Mouse (Mus musculus): ENCODE data around the gene Ttll12.
A peak's percentile ranks its signal among the peaks of the same experiment; 100 is the strongest.

The Ttll12 gene

DNA sequence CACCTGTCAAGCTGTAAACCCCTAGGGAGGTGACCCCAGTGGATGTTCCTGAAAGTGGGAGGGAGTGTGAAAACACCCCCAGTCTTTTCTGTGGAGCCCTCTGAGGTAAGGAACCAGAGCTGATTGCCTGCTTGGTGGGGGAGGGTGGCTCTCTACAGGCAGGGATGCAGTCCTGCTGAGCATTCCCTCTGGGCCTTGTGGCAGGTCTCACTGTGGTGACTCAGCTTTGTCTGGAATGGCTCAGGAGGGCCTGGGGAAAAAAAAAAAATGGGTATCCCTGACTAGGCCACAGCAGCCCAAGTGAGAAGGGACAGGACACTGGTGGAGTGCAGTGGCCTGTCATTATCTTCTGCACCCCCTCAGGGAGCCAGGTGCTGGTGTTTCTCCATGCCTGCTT is 1.8 kb downstream of the Ttll12 start:
- no peak for DNase-seq

- no peak for DNase-seq
Measured at GRCm38 (mm10) chr15:83592260-83593188, 2.4 kb downstream of the Ttll12 start.

GRCm38 (mm10) chr15:83591758-83592157 is 3.2 kb downstream of the Ttll12 start:
- DNase-seq: no peak

- no peak for DNase-seq
Measured at GRCm38 (mm10) chr15:83590841-83591240, 4.1 kb downstream of the Ttll12 start.

- no peak for DNase-seq
Measured at GRCm38 (mm10) chr15:83584741-83585220, 10.2 kb downstream of the Ttll12 start.

DNA sequence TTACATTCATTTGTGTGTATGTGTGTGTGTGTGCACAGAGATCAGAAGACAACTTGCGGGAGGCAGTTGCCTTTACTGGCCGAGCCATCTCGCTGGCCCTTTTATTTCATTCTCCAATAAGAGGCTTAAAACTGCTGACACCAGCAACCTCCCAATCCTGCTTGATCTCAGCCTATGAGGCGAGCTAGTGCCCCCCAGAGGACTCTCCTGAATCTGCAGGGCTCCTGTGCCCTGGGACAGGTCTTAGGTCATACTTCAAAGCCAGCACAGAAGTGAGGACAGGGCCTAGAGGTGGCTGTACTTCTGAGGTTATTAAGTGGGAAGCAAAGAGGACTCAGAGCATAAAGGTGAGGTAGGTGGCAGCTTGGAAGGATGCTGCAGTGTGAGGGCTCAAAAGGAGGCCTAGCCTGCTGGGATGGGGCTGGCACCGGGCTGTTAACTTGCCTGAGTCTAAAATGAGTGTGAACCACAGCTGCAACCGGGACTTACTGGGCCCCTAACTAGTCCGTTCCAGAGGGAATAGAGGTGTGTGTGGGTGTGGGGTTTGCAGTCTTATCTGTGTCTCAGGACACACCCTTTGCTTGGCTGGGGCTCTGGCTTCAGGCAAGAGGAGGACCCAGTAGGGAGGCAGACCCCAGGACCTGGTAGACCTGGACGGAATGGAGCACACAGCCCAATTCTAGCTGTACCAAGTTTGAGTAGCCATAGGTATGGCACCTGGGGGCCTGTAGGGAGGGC is 11.4 kb downstream of the Ttll12 start:
- peak; percentile 74 for DNase-seq

- DNase-seq: no peak
Measured at GRCm38 (mm10) chr15:83582931-83583330, 12.0 kb downstream of the Ttll12 start.

DNA sequence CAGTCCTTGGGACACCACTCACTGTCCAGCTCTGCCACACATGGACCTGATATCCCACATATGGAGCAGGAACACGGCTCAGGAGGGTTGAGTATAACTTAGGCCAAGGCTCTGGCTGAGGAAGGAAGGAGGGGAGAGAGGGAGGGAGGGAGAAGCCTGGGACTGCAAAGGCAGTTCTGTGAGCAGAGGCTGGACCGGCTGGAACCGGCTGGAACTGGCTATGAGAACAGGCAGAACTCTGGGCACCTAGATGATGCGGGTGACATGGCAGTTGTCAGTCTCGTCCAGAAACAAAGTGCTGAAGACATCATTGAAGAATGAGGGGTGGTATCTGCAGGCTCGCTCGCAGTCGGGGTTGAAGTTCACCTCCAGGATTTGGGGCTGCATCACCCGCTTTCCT is 18.3 kb downstream of the Ttll12 start:
- no peak for DNase-seq

DNA sequence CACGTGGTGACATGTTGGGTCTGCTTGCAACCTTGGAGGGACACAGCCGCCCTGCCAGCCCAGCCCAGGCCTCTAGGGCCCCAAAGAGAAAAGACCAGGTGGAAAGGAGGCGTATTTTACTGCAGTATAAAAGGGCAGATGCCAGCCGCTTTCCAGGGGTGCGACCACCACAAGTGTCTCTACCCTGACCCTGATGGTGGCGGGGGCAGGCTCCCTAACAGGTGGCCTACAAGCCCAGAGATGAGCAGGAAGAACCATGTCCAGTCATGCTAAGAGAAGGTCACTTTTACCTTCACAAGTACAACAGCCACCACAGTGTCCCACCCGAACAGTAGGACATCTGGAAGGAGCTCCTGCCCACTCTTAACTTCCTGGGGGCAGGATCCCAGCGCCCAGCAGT is 19.4 kb downstream of the Ttll12 start:
- no peak for DNase-seq

DNA sequence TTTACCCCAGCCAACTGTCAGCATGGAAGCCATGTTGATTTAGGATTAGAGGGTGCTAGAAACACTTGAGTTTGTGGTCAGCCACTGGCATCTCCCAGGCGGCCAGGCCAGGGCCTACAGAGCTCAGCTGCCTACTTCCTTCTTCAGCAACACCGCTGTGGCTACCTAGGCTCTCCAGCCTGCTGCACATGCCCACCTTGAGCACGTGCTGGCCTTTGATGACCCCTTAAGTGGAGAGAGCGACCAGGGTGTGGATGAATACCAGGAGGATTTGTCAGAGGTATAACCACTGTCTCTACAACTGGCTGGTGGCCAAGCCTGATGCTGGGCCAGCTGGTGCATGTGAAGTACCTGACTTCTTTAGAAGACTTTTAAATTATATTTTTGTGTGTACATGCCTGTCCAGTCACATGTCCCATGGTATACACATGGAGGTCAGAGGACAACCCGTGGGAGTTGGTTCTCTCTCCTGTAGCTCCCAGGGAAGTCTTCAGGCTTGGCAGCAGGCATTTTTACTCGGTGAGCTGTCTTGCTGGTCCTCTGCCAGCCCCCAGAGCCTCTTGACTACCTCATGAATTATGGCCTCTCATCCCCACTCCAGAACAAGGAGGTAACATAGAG is 20.1 kb downstream of the Ttll12 start:
- peak; percentile 71 for DNase-seq

- no peak for DNase-seq
Measured at GRCm38 (mm10) chr15:83573606-83574005, 21.4 kb downstream of the Ttll12 start.

DNA sequence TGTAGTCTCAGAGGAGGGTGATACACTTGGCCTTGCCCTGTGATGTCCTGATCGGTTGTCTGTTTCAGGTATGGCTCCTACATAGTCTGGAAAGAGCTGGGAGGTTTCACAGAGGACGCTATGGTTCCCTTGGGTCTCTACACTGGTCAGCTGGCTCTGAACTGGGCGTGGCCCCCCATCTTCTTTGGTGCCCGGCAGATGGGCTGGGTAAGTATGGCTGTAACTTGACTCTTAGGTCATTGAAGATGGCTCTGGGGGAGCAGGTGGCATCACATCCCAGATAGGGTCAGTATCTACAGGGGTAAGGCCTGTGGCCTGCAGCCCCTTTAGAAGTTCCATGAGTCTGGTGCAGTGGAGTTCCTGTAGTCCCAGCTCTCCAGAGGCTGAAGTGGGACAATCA is 22.8 kb downstream of the Ttll12 start:
- no peak for DNase-seq

DNA sequence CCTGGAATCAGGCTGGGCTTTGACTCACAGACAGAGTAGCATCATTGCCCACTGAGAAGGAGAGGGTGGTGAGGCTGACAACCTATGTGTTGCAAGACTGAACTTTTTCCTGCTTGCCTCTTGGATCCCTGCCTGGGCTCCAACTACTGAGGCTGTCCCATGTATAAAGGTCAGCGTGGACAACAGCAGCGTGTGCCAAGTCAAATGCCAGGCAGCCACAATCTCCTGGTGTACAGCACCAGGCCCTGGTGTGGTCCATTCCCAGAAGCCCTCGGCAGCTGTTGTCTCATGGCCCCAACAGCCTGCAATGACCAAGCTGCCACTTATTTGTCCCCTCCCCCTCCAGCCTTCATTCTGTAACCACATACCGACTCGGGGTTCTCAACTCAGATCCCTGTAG is 23.3 kb downstream of the Ttll12 start:
- no peak for DNase-seq

- DNase-seq: no peak
Measured at GRCm38 (mm10) chr15:83570641-83571040, 24.3 kb downstream of the Ttll12 start.

DNA sequence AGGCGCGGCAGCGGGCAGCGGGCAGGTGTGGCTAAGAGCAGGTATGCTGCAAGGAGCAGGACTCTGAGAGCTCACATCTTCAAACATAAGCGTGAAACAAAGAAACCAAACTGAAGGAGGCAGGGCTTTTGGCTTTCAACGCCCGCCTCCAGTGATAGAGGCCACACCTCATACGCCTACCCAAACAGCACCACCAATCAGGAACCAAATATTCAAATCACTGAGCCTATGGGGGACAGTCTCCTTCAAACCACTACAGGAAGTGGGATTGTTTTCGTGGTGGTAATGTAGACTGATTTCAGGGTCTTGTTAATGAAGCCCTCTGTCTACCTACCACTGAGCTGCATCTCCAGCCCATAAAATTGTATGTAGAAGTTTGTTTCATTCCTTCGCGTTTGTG is 25.3 kb downstream of the Ttll12 start:
- DNase-seq: no peak

GRCm38 (mm10) chr15:83568544-83568943 is 26.4 kb downstream of the Ttll12 start:
- no peak for DNase-seq

GRCm38 (mm10) chr15:83567728-83568127 is 27.2 kb downstream of the Ttll12 start:
- no peak for DNase-seq

DNA sequence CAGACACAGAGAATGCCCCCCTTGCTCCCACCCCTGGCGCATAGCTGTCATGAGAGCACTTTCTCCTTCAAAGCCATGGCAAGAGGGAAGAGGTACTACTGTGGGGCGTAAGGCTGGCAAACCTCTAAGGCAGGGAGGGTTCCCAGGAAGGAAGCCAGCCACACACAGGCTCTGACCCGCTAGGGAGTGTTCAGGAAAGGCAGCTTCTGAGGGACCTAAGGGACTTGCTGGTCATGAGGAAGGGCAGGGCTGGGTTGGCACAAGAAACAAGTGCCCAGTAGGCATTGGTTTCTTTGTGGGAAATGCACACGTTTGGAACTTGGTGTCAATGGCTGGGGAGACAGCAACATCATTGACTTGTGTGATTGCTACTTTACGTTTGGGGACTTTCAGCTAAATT is 29.0 kb downstream of the Ttll12 start:
- DNase-seq: no peak

DNA sequence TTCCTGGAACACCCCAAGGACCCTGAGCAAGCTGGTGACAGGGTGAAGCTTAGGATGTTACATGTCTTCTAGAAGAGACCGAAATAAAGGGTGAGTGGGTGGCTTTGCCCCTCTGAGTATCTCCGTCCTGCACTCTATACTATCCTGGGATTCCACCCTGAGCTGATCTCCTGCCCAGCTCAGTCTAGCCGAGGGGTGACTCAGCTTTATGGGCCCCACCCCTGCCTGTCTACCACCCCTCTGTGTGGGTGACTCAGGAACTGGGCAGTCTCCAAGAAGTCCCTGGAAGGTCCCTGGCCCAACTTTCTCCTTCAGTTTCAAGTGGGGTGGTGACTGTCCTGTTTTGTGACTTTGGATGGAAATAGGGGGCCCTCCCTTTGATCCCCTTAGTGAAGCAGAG is 29.5 kb downstream of the Ttll12 start:
- DNase-seq: no peak

GRCm38 (mm10) chr15:83563857-83564651 is 30.9 kb downstream of the Ttll12 start:
- DNase-seq: peak; percentile 61

DNA sequence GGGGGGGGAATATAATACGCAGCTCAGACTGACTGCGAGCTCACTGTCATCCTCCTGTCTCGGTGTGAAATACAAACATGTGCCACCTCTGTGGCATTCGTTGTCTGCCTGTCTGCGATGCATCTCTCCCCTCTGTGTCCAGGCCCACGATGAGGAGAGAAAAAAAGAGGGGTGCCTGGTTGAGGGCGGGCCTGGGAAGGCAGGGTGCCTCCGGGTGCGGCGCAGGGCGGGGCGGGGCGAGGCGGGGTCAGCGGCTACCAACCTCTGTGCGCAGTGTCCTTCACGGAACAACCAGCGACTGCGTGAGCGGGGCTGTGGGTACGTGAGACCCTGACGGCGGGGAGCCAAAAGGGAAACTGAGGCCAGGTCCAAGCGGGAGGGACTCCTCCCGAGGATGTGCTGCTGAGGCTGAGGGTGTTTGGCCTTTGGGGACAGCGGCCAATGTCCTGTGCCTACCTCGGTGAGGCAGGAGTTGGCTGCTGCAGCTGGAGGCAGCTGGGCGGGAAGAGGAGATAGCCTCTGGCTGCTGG is 31.6 kb downstream of the Ttll12 start, which contains the start of the genes Tspo and Mcat:
Gene Tspo, plus strand, starts transcription at position 266 of the 530 bp plus-strand sequence.
Gene Mcat, minus strand, starts transcription at position 461 of the 530 bp plus-strand sequence.
- DNase-seq: peak; percentile 74

DNA sequence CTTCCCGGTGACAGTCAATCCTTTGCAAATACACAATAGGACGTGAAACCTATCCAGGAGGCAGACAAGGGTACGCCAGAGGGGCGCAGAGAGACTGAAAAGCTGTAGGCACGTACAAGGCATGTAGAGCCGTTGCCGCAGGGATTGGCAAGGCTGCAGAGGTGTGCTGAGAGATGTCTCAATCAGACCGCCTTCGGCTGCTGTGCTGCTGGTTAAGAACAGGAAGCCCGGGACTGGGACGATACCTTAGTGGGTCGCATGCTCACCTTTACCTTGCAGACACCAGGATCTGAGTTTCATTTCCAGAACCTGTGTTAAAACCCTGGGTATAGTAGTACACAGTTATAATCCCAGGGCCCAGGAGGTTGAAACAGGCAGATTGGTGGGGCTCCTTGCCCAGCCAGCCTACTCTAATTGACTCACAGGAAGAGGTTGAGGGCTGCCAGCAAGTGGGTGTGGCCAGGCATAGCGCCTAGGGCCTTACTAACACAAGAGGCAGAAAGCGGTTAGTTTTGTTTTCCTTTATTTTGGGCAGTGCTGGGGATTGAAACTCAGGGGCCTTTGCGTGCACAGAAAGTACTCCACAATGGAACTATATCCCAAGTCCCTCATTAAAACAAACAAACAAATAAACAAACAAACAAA is 32.2 kb downstream of the Ttll12 start:
- DNase-seq: peak; percentile 88
